22 mouse cellular contexts compared by ENCODE assay signal in the genomic region with DNA sequence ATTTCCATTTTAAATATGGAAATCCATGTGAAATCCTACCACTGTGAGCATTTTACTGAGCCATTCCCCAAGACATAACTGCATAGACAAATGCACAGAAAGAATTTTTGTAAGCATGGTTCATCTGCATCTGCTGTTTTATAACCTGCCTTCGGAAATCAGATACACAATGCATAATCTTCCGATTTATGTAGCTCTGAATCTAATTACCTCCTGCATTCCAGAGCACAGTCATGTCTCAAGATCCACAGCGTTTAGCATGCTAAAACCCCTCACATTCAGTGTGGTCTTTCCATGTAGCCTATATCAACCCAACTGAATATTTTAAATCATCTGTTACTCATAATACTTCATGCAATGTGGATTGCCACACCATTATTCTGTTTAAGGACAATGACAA. TPM values are rescaled to one million over a fixed set of nuclear protein-coding genes. Genes with fewer than 3 reads are reported as not detected.
DNase-seq lines count a peak whose midpoint lies in the region; ATAC-seq lines count a peak whose summit lies in the region.
"Had no signal": no experiment of that assay in that cellular context is flagged by ENCODE, and none has a peak within 500 bp of the region (broad histone marks: within the 10 kb centered on the region; RNA-seq: fewer than 3 reads in every experiment).

No protein-coding gene starts in this region.

- H3K36me3 ChIP-seq in embryonic facial prominence, embryonic 14.5 days (ENCODE audit: control insufficient read depth, insufficient read depth, low read length), result peaks cover 33% of the 10 kb centered on the region
- peaks cover 36% of the 10 kb centered on the region for H3K36me3 ChIP-seq in embryonic facial prominence, embryonic 10.5 days (replicated peaks)
- H3K36me3 ChIP-seq in heart, embryonic 10.5 days, result peaks cover 25% of the 10 kb centered on the region; the same call in 1 of the 2 replicates
- H3K36me3 ChIP-seq in embryonic facial prominence, embryonic 15.5 days, result 0 out of 2 replicates have a peak, but pooled peaks cover 6% of the 10 kb centered on the region
- H3K36me3 ChIP-seq: G1E had no signal

- ATAC-seq in embryonic facial prominence, embryonic 14.5 days (ENCODE audit: low read depth), result peak; percentile 41; the same call in 1 of the 2 replicates
- ATAC-seq in frontal cortex, adult (ENCODE audit: low TSS enrichment), result peak; percentile 57; the same call in 1 of the 2 replicates
- ATAC-seq in embryonic facial prominence, embryonic 15.5 days (ENCODE audit: insufficient number of reproducible peaks, low FRiP score, low TSS enrichment, low read depth), result 0 out of 2 replicates have a peak, but pooled peaks have one; percentile 47
- ATAC-seq: activated CD4-positive, CD25-positive, alpha-beta regulatory T cell, adult 4 months; CD4-positive, CD25-positive, alpha-beta regulatory T cell, adult 4 months; Patski had no signal

- no peaks in the 10 kb centered on the region for H3K27me3 ChIP-seq in embryonic facial prominence, embryonic 14.5 days (replicated peaks; ENCODE audit: control insufficient read depth, insufficient read depth, low read length)
- H3K27me3 ChIP-seq in embryonic facial prominence, embryonic 10.5 days (replicated peaks; ENCODE audit: low read depth, poor library complexity, severe bottlenecking), result no peaks in the 10 kb centered on the region
- no peaks in the 10 kb centered on the region for H3K27me3 ChIP-seq in heart, embryonic 10.5 days (ENCODE audit: insufficient read depth, poor library complexity, severe bottlenecking)
- no peaks in the 10 kb centered on the region for H3K27me3 ChIP-seq in embryonic facial prominence, embryonic 15.5 days
- H3K27me3 ChIP-seq: CH12.LX had no signal

- H3K9ac ChIP-seq in embryonic facial prominence, embryonic 14.5 days (ENCODE audit: low read depth, low read length), result no peak overlapping the region
- no peak overlapping the region for H3K9ac ChIP-seq in embryonic facial prominence, embryonic 15.5 days

- no peaks in the 10 kb centered on the region for H3K9me3 ChIP-seq in embryonic facial prominence, embryonic 14.5 days (ENCODE audit: control insufficient read depth, low read length)
- no peaks in the 10 kb centered on the region for H3K9me3 ChIP-seq in embryonic facial prominence, embryonic 10.5 days
- H3K9me3 ChIP-seq in heart, embryonic 10.5 days, result no peaks in the 10 kb centered on the region
- no peaks in the 10 kb centered on the region for H3K9me3 ChIP-seq in embryonic facial prominence, embryonic 15.5 days (replicated peaks)
- H3K9me3 ChIP-seq: G1E had no signal

- H3K4me3 ChIP-seq in embryonic facial prominence, embryonic 14.5 days (ENCODE audit: low read depth, low read length), result no peak overlapping the region
- no peak overlapping the region for H3K4me3 ChIP-seq in embryonic facial prominence, embryonic 10.5 days
- no peak overlapping the region for H3K4me3 ChIP-seq in heart, embryonic 10.5 days
- H3K4me3 ChIP-seq in embryonic facial prominence, embryonic 15.5 days (replicated peaks), result no peak overlapping the region

- H3K27ac ChIP-seq in embryonic facial prominence, embryonic 14.5 days (replicated peaks; ENCODE audit: low read depth, low read length), result no peak overlapping the region
- no peak overlapping the region for H3K27ac ChIP-seq in embryonic facial prominence, embryonic 10.5 days (replicated peaks)
- H3K27ac ChIP-seq in heart, embryonic 10.5 days, result no peak overlapping the region
- no peak overlapping the region for H3K27ac ChIP-seq in embryonic facial prominence, embryonic 15.5 days (replicated peaks)

- peak; percentile 53 for DNase-seq in embryonic facial prominence, embryonic 14.5 days (ENCODE audit: low spot score)
- no peak for DNase-seq in embryonic facial prominence, embryonic 10.5 days (ENCODE audit: low spot score)
- no peak for DNase-seq in frontal cortex, adult 2 months (ENCODE audit: extremely low spot score in 1 of 2, low spot score in 1 of 2)
- DNase-seq in heart, adult 11 months, result peak; percentile 3
- no peak for DNase-seq in heart, embryonic 10.5 days (ENCODE audit: low spot score)
- no peak for DNase-seq in spleen, postnatal 36 days (ENCODE audit: low spot score in 2 of 2)
- DNase-seq: adrenal gland, adult 2 months; adrenal gland, adult 8-10 months; adrenal gland, postnatal 10 days; adrenal gland, postnatal 14 days; adrenal gland, postnatal 25 days; adrenal gland, postnatal 36 days; B cell, adult 2 months; cerebellum, adult 11 months; cerebellum, adult 11-12 months had no signal

- no peak overlapping the region for H3K4me2 ChIP-seq in embryonic facial prominence, embryonic 14.5 days (ENCODE audit: low read depth, low read length)
- H3K4me2 ChIP-seq in embryonic facial prominence, embryonic 15.5 days (replicated peaks), result no peak overlapping the region

- 53% methylated on average over 3 of the region's 3 CpGs for WGBS in embryonic facial prominence, embryonic 14.5 days
- 82% methylated on average over 3 of the region's 3 CpGs for WGBS in embryonic facial prominence, embryonic 10.5 days
- WGBS in heart, embryonic 10.5 days, result 81% methylated on average over 3 of the region's 3 CpGs
- WGBS in embryonic facial prominence, embryonic 15.5 days, result 40% methylated on average over 3 of the region's 3 CpGs

- H3K4me1 ChIP-seq in embryonic facial prominence, embryonic 14.5 days (ENCODE audit: control insufficient read depth, insufficient read depth, low read length), result no peaks in the 10 kb centered on the region
- H3K4me1 ChIP-seq in embryonic facial prominence, embryonic 10.5 days, result no peaks in the 10 kb centered on the region
- H3K4me1 ChIP-seq in heart, embryonic 10.5 days, result peaks cover 12% of the 10 kb centered on the region; the same call in 1 of the 2 replicates
- H3K4me1 ChIP-seq in embryonic facial prominence, embryonic 15.5 days, result 0 out of 2 replicates have a peak, but pooled peaks cover 6% of the 10 kb centered on the region

RNA-seq across cellular contexts. Expression of gene Wdfy1, which starts 33.5 kb away (rescaled TPM):
- 42.6 and 45.4 TPM in 2 replicates for polyA plus RNA-seq in embryonic facial prominence, embryonic 14.5 days (2014; fragmentation: Nextera tagmentation; extraction: Ambion mirVana)
- 32.4 and 34.4 TPM in 2 replicates for polyA plus RNA-seq in embryonic facial prominence, embryonic 10.5 days (2016; fragmentation: Nextera tagmentation; extraction: Ambion mirVana)
- polyA plus RNA-seq in frontal cortex, adult 2 months (2012; rRNA removed), result 26.7 and 34.3 TPM in 2 replicates
- polyA plus RNA-seq in heart, embryonic 10.5 days (2016; fragmentation: Nextera tagmentation; extraction: Ambion mirVana), result 25.1 and 25.5 TPM in 2 replicates
- 48.0 and 48.8 TPM in 2 replicates for polyA plus RNA-seq in embryonic facial prominence, embryonic 15.5 days (2015; fragmentation: Nextera tagmentation; extraction: Ambion mirVana)

RNA-seq across cellular contexts. Expression of gene Mrpl44, which starts 33.6 kb away (rescaled TPM):
- 37.4 and 43.4 TPM in 2 replicates for polyA plus RNA-seq in embryonic facial prominence, embryonic 14.5 days (2014; fragmentation: Nextera tagmentation; extraction: Ambion mirVana)
- 60.6 and 61.1 TPM in 2 replicates for polyA plus RNA-seq in embryonic facial prominence, embryonic 10.5 days (2016; fragmentation: Nextera tagmentation; extraction: Ambion mirVana)
- polyA plus RNA-seq in frontal cortex, adult 2 months (2012; rRNA removed), result 24.1 and 25.2 TPM in 2 replicates
- polyA plus RNA-seq in heart, embryonic 10.5 days (2016; fragmentation: Nextera tagmentation; extraction: Ambion mirVana), result 53.1 and 58.9 TPM in 2 replicates
- 44.8 and 47.6 TPM in 2 replicates for polyA plus RNA-seq in embryonic facial prominence, embryonic 15.5 days (2015; fragmentation: Nextera tagmentation; extraction: Ambion mirVana)

RNA-seq across cellular contexts. Expression of gene Serpine2, which starts 51.5 kb away (rescaled TPM):
- polyA plus RNA-seq in embryonic facial prominence, embryonic 14.5 days (2014; fragmentation: Nextera tagmentation; extraction: Ambion mirVana), result 287 and 300 TPM in 2 replicates
- 77.5 and 101 TPM in 2 replicates for polyA plus RNA-seq in embryonic facial prominence, embryonic 10.5 days (2016; fragmentation: Nextera tagmentation; extraction: Ambion mirVana)
- 198 and 207 TPM in 2 replicates for polyA plus RNA-seq in frontal cortex, adult 2 months (2012; rRNA removed)
- 112 and 136 TPM in 2 replicates for polyA plus RNA-seq in heart, embryonic 10.5 days (2016; fragmentation: Nextera tagmentation; extraction: Ambion mirVana)
- polyA plus RNA-seq in embryonic facial prominence, embryonic 15.5 days (2015; fragmentation: Nextera tagmentation; extraction: Ambion mirVana), result 276 and 314 TPM in 2 replicates
- polyA plus RNA-seq: G1E had no signal

Comparison
In these comparisons a context has a peak if more than half of its experiments do, and no peak if none do; other contexts are left out.
1. DNase-seq: peak in embryonic facial prominence, embryonic 14.5 days (single experiment) and heart, adult 11 months (single experiment); none in embryonic facial prominence, embryonic 10.5 days (single experiment), frontal cortex, adult 2 months (0 of 2), heart, embryonic 10.5 days (single experiment) and spleen, postnatal 36 days (0 of 2).
2. Peak in every context shown above with its lines, with median percentiles within 50 percentile points of each other: ATAC-seq.